Mouse (Mus musculus) bone marrow, adult 2 months (tissue): ENCODE measurements around the gene Lsm4. TPM values are rescaled to one million over a fixed set of nuclear protein-coding genes. Genes with fewer than 3 reads are reported as not detected.

Experiments used
- H3K27ac ChIP-seq: fragments of 200-500 bp; 2 replicates; pipeline ENCODE4 v1.5.1; 2012; ENCODE audit warnings: low read depth, mild to moderate bottlenecking, control low read depth, inconsistent platforms, low read length; ENCODE audit not compliant: control insufficient read depth, poor library complexity, insufficient read depth
- H3K4me1 ChIP-seq: fragments of 200-500 bp; 2 replicates; pipeline ENCODE4 v1.6.1; 2011; ENCODE audit warnings: low read length; ENCODE audit not compliant: control insufficient read depth, insufficient read depth
- H3K4me3 ChIP-seq: fragments of 200-500 bp; replicated peaks from 2 replicates; pipeline ENCODE3; 2011; ENCODE audit warnings: mild to moderate bottlenecking, low read depth, low read length, control low read depth; ENCODE audit not compliant: control insufficient read depth
- CTCF ChIP-seq: fragments of 200-500 bp; IDR thresholded peaks from 2 replicates; pipeline ENCODE4 v1.5.1; 2011; ENCODE audit warnings: low read length, control low read depth; ENCODE audit not compliant: control insufficient read depth, insufficient read depth
- POLR2A ChIP-seq: fragments of 200-500 bp; IDR thresholded peaks from 2 replicates; pipeline ENCODE4 v1.6.1; 2011; ENCODE audit warnings: low read depth, mild to moderate bottlenecking, control low read depth, low read length, borderline replicate concordance; ENCODE audit not compliant: control insufficient read depth
- WGBS: fragments of 180-500 bp; shearing (Covaris S2); methylation state at CpG from one replicate; pipeline ENCODE4 v1.1.7; 2018; 5-methylcytosine and 5-hydroxymethylcytosine counted together
- polyA plus RNA-seq: library from polyadenylated mRNA; stranded (reverse); fragments of >200 nt; gene quantifications from 2 replicates; pipeline ENCODE4 v1.2.4, GENCODE M21; 2011; ENCODE audit warnings: low replicate concordance; ENCODE audit not compliant: missing spikeins, insufficient read depth, insufficient read length

The Lsm4 gene
- 69.2 and 119 TPM in 2 replicates for polyA plus RNA-seq

- Histone ChIP-seq H3K4me1 (peaks cover 8% of the 10 kb centered on the region; the same call in 1 of the 2 replicates), H3K27ac (peak within 1 kb of the TSS; percentile 94), H3K4me3 (peak within 1 kb of the TSS; percentile 70)
- WGBS = under 1% methylated on average over 60 of the region's 60 CpGs
- TF ChIP-seq CTCF (peak; percentile 92), POLR2A (no peak; the same call in 1 of the 2 replicates)
Measured at GRCm38 (mm10) chr8:70673079-70673856, at the start of gene Lsm4. Lsm4 (plus strand) TSS chr8:70673248.

DNA sequence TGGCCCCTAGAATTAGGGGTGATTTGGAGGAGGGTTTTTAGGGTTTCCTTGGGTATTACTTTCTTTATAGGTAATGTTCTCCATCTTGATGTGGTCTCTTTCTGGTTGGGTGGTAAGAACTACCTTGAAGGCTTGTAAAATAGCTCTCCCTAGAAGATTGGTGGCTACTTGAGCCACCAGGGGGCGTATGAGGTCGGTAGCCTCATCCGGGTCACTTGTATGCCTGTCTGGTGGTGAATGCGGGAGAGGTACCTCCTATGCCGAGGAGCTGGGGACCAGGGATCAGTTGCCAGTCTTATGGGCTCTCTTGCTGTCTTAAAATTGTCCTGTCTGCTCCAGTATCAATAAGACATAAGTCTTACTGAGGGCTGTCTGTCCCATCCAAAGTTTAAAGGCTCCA is 47.9 kb upstream of the Lsm4 start:
- TF ChIP-seq POLR2A (no peak), CTCF (peak; percentile 74)
- peaks cover under 1% of the 10 kb centered on the region; the same call in 1 of the 2 replicates for H3K4me1 ChIP-seq
- H3K4me3 ChIP-seq = no peak overlapping the region
- H3K27ac ChIP-seq = no peak overlapping the region
- 26% methylated on average over 5 of the region's 5 CpGs for WGBS

DNA sequence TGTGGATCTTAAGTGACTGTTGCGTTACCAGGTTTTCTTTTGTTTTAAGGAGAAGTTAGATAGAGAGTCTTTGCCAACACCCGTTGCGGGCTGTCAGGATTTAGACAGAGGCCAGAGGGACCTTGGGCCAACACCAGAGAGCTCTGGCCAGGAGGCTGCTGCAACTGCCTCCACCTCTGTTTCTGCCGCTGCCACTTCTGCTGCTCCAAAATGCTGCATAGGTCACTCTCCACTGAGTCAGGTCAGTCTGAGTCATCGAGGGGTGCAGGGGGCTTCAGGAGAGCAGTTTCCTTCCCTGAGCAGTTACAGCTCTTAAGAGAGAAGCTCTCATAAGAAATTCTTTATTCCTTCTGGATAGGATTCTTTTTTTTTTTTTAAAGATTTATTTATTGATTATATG is 46.0 kb upstream of the Lsm4 start:
- WGBS = 67% methylated on average over 5 of the region's 5 CpGs
- H3K4me3 ChIP-seq = no peak overlapping the region
- no peak overlapping the region for H3K27ac ChIP-seq
- TF ChIP-seq POLR2A (no peak), CTCF (no peak)
- H3K4me1 ChIP-seq = peaks cover 1% of the 10 kb centered on the region; the same call in 1 of the 2 replicates

GRCm38 (mm10) chr8:70628986-70629490 is 44.0 kb upstream of the Lsm4 start:
- H3K4me3 ChIP-seq = no peak overlapping the region
- H3K4me1 ChIP-seq = peaks cover 1% of the 10 kb centered on the region; the same call in 1 of the 2 replicates

DNA sequence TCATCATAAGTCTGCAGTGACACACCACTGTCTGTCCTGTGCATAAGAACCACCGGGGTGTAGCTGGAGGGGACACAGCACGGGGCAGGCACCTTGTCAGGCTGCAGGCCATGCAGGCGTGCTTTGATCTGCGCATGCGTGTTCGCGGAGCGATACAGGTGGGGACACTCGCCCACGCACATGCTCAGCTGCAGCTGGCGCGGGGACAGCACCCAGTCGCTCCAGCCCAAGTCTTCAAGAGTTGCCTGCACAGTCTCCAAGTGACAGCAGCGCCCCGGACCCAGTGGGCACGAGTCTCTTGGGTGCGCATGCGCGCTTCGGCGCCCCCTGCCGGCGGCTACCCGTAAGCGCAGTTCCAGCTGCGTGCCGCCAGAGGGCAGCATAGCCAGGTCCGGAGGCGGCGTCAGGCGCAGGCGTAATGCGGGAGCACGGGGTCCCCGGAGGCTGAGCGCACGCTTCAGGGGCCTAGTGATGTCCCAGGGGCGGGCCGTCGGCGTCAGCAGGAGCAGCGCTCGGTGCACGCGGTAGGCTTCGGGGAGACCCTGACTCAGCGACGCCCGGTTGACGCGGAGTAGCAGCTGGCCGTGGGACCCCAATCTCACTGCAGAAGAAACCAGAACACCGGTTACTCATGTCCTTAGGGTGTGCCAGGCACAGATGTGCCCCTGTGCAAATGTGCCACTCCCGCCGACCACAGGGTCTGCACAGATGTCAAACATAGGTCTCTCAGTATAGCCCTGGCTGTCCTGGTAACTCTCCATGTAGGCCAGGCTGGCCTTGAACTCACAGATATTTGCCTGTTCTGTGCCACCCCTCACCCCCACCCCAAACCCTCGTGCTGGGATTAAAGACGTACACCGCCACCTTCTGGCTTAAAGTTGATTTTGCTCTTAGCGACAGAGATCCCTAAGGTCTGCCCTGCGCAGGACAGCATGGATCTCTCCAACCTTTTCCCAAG is 43.2 kb upstream of the Lsm4 start:
- WGBS = 1% methylated on average over 60 of the region's 60 CpGs
- H3K4me1 ChIP-seq = peaks cover 4% of the 10 kb centered on the region
- TF ChIP-seq POLR2A (peak; percentile 59; the same call in 1 of the 2 replicates), CTCF (peak; percentile 99)
- peak overlapping the region; percentile 75 for H3K4me3 ChIP-seq
- H3K27ac ChIP-seq = peak overlapping the region; percentile 48

More at GRCm38 (mm10) chr8:70628986-70629490, 44.0 kb upstream of the Lsm4 start:
- TF ChIP-seq POLR2A (no peak), CTCF (no peak)
- 56% methylated on average over 7 of the region's 7 CpGs for WGBS
- no peak overlapping the region for H3K27ac ChIP-seq

GRCm38 (mm10) chr8:70630532-70631381 is 42.3 kb upstream of the Lsm4 start:
- 14% methylated on average over 22 of the region's 22 CpGs for WGBS
- no peak for TF ChIP-seq POLR2A
- no peak for TF ChIP-seq CTCF
- Histone ChIP-seq H3K27ac (no peak overlapping the region), H3K4me1 (peaks cover 10% of the 10 kb centered on the region), H3K4me3 (no peak overlapping the region)

DNA sequence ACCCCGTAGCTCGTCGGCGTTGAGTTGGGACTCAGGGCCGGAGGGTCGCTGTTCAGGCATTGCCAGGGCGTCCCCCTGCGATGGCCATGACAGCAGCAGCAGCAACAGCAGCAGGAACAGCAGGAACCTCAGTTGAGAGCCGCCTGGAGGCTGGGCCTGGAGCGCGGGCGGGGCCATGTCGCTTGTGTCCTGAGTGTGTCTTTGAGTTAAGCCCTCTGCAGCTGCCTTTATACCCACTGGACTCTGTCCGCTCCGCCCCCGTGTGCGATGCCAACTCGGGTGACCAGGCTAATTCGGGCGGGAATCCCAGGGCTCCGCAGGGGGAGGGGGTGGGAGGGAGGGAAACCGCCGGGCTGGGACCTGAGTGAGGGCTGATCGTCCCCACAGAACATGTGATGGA is 41.6 kb upstream of the Lsm4 start:
- 10% methylated on average over 24 of the region's 24 CpGs for WGBS
- H3K4me1 ChIP-seq = peaks cover 12% of the 10 kb centered on the region
- no peak overlapping the region for H3K4me3 ChIP-seq
- no peak overlapping the region for H3K27ac ChIP-seq
- TF ChIP-seq POLR2A = no peak
